Mouse (Mus musculus): ENCODE measurements around the gene Ntf5. TPM values are rescaled to one million over a fixed set of nuclear protein-coding genes. Genes with fewer than 3 reads are reported as not detected.
A peak's percentile ranks its signal among the peaks of the same experiment; 100 is the strongest.

The Ntf5 gene
- total and polyA plus RNA-seq, 3 experiments: 0.43 to 1.5 (median 0.59) TPM

GRCm38 (mm10) chr7:45466283-45467089, 53.0 kb downstream of the Ntf5 start, which contains the start of gene Bax:
Gene Bax (minus strand): TSS chr7:45466898.
- peaks cover 23 to 32% of the 10 kb centered on the region in 2 experiments for H3K36me3 ChIP-seq (replicated peaks in 1 of 2; ENCODE audit: control insufficient read depth in 1 of 2, insufficient read depth in 1 of 2, low read length in 1 of 2)
- H3K27ac ChIP-seq (ENCODE audit: insufficient read depth, low read depth): peak within 1 kb of the TSS; percentile 68
- peak; percentile 94 for DNase-seq (ENCODE audit: extremely low read depth)
- dilution Hi-C loops (cut with MboI; ENCODE audit: extremely low pct_ligation_motif_present, extremely low pct_unique_long_range_greater_than_20kb, low sequenced_read_pairs): no loop called here
- H3K9me3 ChIP-seq (replicated peaks; ENCODE audit: low read length): peaks cover 3% of the 10 kb centered on the region
- peak within 1 kb of the TSS; percentile 77 for H3K9ac ChIP-seq (ENCODE audit: insufficient read depth, low read depth)
- peak within 1 kb of the TSS; percentile 78 for H3K4me2 ChIP-seq (ENCODE audit: insufficient read depth, low read depth, poor library complexity, severe bottlenecking)
- in situ Hi-C loops (cut with MboI; ENCODE audit: low pct_ligation_motif_present, low pct_unique_long_range_greater_than_20kb, low sequenced_read_pairs): loop anchor here (5.0 to 10.0 kb wide), 2 partner anchors 96 to 218 kb away; partner anchors contain the start of gene Ntn5
- peak within 1 kb of the TSS; percentile 73 to 81 (median 77) for H3K4me3 ChIP-seq (replicated peaks in 1 of 3; ENCODE audit: low read depth in 2 of 3, low read length in 2 of 3, poor library complexity in 1 of 3)
- peaks cover 30% of the 10 kb centered on the region for H3K79me2 ChIP-seq (replicated peaks; ENCODE audit: control insufficient read depth, extremely low read depth, insufficient read depth, poor library complexity, severe bottlenecking)
- H3K27me3 ChIP-seq (replicated peaks): no peaks in the 10 kb centered on the region
- peaks cover 8 to 35% of the 10 kb centered on the region in 2 experiments for H3K4me1 ChIP-seq (ENCODE audit: control insufficient read depth in 1 of 2, insufficient read depth in 2 of 2)
- TF ChIP-seq JUND (conservative IDR thresholded peaks at IDR 0.05; ENCODE audit: low read depth, low read length) (no peak), POLR2AphosphoS2 (IDR thresholded peaks at IDR 0.05; ENCODE audit: low read depth, low read length) (no peak), SIN3A (IDR thresholded peaks at IDR 0.05; ENCODE audit: low read length) (peak; percentile 87), USF2 (conservative IDR thresholded peaks at IDR 0.05; ENCODE audit: low read depth, low read length) (peak; percentile 99), NELFE (IDR thresholded peaks at IDR 0.05; ENCODE audit: low read depth, low read length) (peak; percentile 67; the same call in 1 of the 2 replicates), ELF1 (IDR thresholded peaks at IDR 0.05; ENCODE audit: low read depth, low read length) (peak; percentile 69; the same call in 1 of the 2 replicates), TBP (conservative IDR thresholded peaks at IDR 0.05; ENCODE audit: low read depth, low read length) (0 out of 2 replicates have a peak, but pooled peaks have one; percentile 20), CTCF (conservative IDR thresholded peaks at IDR 0.05 in 1 of 2, IDR thresholded peaks at IDR 0.05 in 1 of 2; ENCODE audit: low read depth in 2 of 2, low read length in 2 of 2) (no peak), RCOR1 (conservative IDR thresholded peaks at IDR 0.05; ENCODE audit: low read depth, low read length) (0 out of 2 replicates have a peak, but pooled peaks have one; percentile 56), HCFC1 (IDR thresholded peaks at IDR 0.05; ENCODE audit: low read depth, low read length) (peak; percentile 82), ZKSCAN1 (IDR thresholded peaks at IDR 0.05; ENCODE audit: borderline replicate concordance, low read depth, low read length) (no peak), RAD21 (IDR thresholded peaks at IDR 0.05; ENCODE audit: low read depth, low read length) (no peak), IRF4 (IDR thresholded peaks at IDR 0.05; ENCODE audit: low read depth, low read length) (peak; percentile 65), ZMIZ1 (IDR thresholded peaks at IDR 0.05; ENCODE audit: low read depth, low read length) (peak; percentile 43; the same call in 1 of the 2 replicates), MAFK (IDR thresholded peaks at IDR 0.05; ENCODE audit: insufficient replicate concordance, low read length) (no peak), USF1 (IDR thresholded peaks at IDR 0.05; ENCODE audit: low read depth, low read length) (peak; percentile 99), CHD2 (IDR thresholded peaks at IDR 0.05; ENCODE audit: low read length) (peak; percentile 35; the same call in 1 of the 2 replicates), POLR2A (IDR thresholded peaks at IDR 0.05; ENCODE audit: low read depth, low read length) (peak; percentile 69; the same call in 1 of the 2 replicates), BHLHE40 (IDR thresholded peaks at IDR 0.05; ENCODE audit: low read depth, low read length) (peak; percentile 100), TCF12 (IDR thresholded peaks at IDR 0.05; ENCODE audit: low read depth, low read length) (peak; percentile 79; the same call in 1 of the 2 replicates), CHD1 (IDR thresholded peaks at IDR 0.05; ENCODE audit: low read depth, low read length) (0 out of 2 replicates have a peak, but pooled peaks have one; percentile 52), EP300 (IDR thresholded peaks at IDR 0.05; ENCODE audit: low read length) (0 out of 2 replicates have a peak, but pooled peaks have one; percentile 5), UBTF (IDR thresholded peaks at IDR 0.05; ENCODE audit: low read depth, low read length) (no peak), KAT2A (IDR thresholded peaks at IDR 0.05; ENCODE audit: insufficient replicate concordance, low read length) (peak; percentile 60; the same call in 1 of the 2 replicates), GABPA (IDR thresholded peaks at IDR 0.05; ENCODE audit: insufficient replicate concordance, low read depth, low read length) (no peak; the same call in 1 of the 2 replicates), JUN (IDR thresholded peaks at IDR 0.05; ENCODE audit: insufficient read depth, low read depth, low read length) (no peak), ZNF384 (IDR thresholded peaks at IDR 0.05; ENCODE audit: low read depth, low read length) (no peak), ZC3H11A (IDR thresholded peaks at IDR 0.05; ENCODE audit: low read depth, low read length) (no peak), MYC (IDR thresholded peaks at IDR 0.05; ENCODE audit: low read depth, low read length) (peak; percentile 81; the same call in 1 of the 2 replicates), PAX5 (IDR thresholded peaks at IDR 0.05; ENCODE audit: low read length) (no peak), MEF2A (IDR thresholded peaks at IDR 0.05; ENCODE audit: borderline replicate concordance, low read depth, low read length) (no peak), MAX (IDR thresholded peaks at IDR 0.05; ENCODE audit: low read length) (peak; percentile 99), MXI1 (IDR thresholded peaks at IDR 0.05; ENCODE audit: low read depth, low read length) (peak; percentile 94; the same call in 1 of the 2 replicates), NRF1 (IDR thresholded peaks at IDR 0.05; ENCODE audit: low read depth, low read length) (peak; percentile 82), MAZ (IDR thresholded peaks at IDR 0.05; ENCODE audit: low read depth, low read length) (0 out of 2 replicates have a peak, but pooled peaks have one; percentile 17), SMC3 (IDR thresholded peaks at IDR 0.05; ENCODE audit: low read depth, low read length) (no peak), E2F4 (IDR thresholded peaks at IDR 0.05; ENCODE audit: insufficient replicate concordance, low read depth, low read length) (no peak)

All from CH12.LX (cell line).